Mouse (Mus musculus): ENCODE data around the gene Gm14326.
"Not testable (repeated sequence)": the region's sequence is repeated elsewhere in the genome, so short reads cannot be mapped to it uniquely, and the experiment has no call there.

Gm14326 gene

GRCm38 (mm10) chr2:177957145-177957544 lies at the start of gene Gm14326:
Gene Gm14326 (minus strand): TSS chr2:177957297.
- not testable (repeated sequence) for ATAC-seq (ENCODE audit: insufficient number of reproducible peaks, low FRiP score, low TSS enrichment)

GRCm38 (mm10) chr2:177974814-177975213 lies 17.7 kb upstream of the Gm14326 start:
- not testable (repeated sequence) for ATAC-seq (ENCODE audit: insufficient number of reproducible peaks, low FRiP score, low TSS enrichment)

- not testable (repeated sequence) for ATAC-seq (ENCODE audit: insufficient number of reproducible peaks, low FRiP score, low TSS enrichment)
These were observed 363 bp downstream of the Gm14326 start for GRCm38 (mm10) chr2:177956734-177957133.

GRCm38 (mm10) chr2:177925563-177926103 lies 31.5 kb downstream of the Gm14326 start, which contains the start of gene Zfp972:
Gene Zfp972 (minus strand): TSS chr2:177925613.
- ATAC-seq (ENCODE audit: insufficient number of reproducible peaks, low FRiP score, low TSS enrichment) = not testable (repeated sequence)

GRCm38 (mm10) chr2:177903276-177903675 lies 53.8 kb downstream of the Gm14326 start:
- not testable (repeated sequence) for ATAC-seq (ENCODE audit: insufficient number of reproducible peaks, low FRiP score, low TSS enrichment)

- not testable (repeated sequence) for ATAC-seq (ENCODE audit: insufficient number of reproducible peaks, low FRiP score, low TSS enrichment)
These were observed 58.9 kb downstream of the Gm14326 start for GRCm38 (mm10) chr2:177898171-177898570.

- not testable (repeated sequence) for ATAC-seq (ENCODE audit: insufficient number of reproducible peaks, low FRiP score, low TSS enrichment)
These were observed 60.0 kb downstream of the Gm14326 start, which contains the start of gene Gm14327 for GRCm38 (mm10) chr2:177897046-177897578. Gene Gm14327 (plus strand): TSS chr2:177897096.

- ATAC-seq (ENCODE audit: insufficient number of reproducible peaks, low FRiP score, low TSS enrichment) = not testable (repeated sequence)
These were observed 69.4 kb downstream of the Gm14326 start for GRCm38 (mm10) chr2:177887743-177888142.
